Mouse (Mus musculus) neural tube, embryonic 12.5 days (tissue): ENCODE measurements around the gene Esyt1. TPM values are rescaled to one million over a fixed set of nuclear protein-coding genes. Genes with fewer than 3 reads are reported as not detected.
A peak's percentile ranks its signal among the peaks of the same experiment; 100 is the strongest.
"Not testable (repeated sequence)": the region's sequence is repeated elsewhere in the genome, so short reads cannot be mapped to it uniquely, and the experiment has no call there.

Experiments
- ATAC-seq: fragments of 200-750 bp; cut with Nextera tagmentation; 2 replicates; pipeline ENCODE4 v1.8.0; 2017; ENCODE audit warnings: low read depth, mild to moderate bottlenecking, moderate TSS enrichment, moderate library complexity; ENCODE audit not compliant: low FRiP score
- H3K27ac ChIP-seq: fragments of 300-500 bp; sonication (generic); 2 replicates; pipeline ENCODE4 v1.5.1; 2016
- H3K27me3 ChIP-seq: fragments of 300-500 bp; sonication (generic); replicated peaks from 2 replicates; pipeline ENCODE4 v1.6.1; 2016; ENCODE audit warnings: mild to moderate bottlenecking
- H3K36me3 ChIP-seq: fragments of 300-500 bp; sonication (generic); 2 replicates; pipeline ENCODE4 v1.6.1; 2016; ENCODE audit warnings: mild to moderate bottlenecking
- H3K4me1 ChIP-seq: fragments of 300-500 bp; sonication (generic); 2 replicates; pipeline ENCODE4 v1.6.1; 2016
- H3K4me2 ChIP-seq: fragments of 300-500 bp; sonication (generic); replicated peaks from 2 replicates; pipeline ENCODE4 v1.6.1; 2016; ENCODE audit warnings: mild to moderate bottlenecking
- H3K4me3 ChIP-seq: fragments of 300-500 bp; sonication (generic); 2 replicates; pipeline ENCODE4 v1.5.1; 2016
- H3K9ac ChIP-seq: fragments of 300-500 bp; sonication (generic); 2 replicates; pipeline ENCODE4 v1.6.1; 2016; ENCODE audit warnings: mild to moderate bottlenecking
- H3K9me3 ChIP-seq: fragments of 300-500 bp; sonication (generic); 2 replicates; pipeline ENCODE4 v1.6.1; 2016; ENCODE audit warnings: mild to moderate bottlenecking
- WGBS: fragments of 180-500 bp; shearing (Covaris S2); methylation state at CpG from one replicate; pipeline ENCODE4 v1.1.7; 2016; 5-methylcytosine and 5-hydroxymethylcytosine counted together
- polyA plus RNA-seq: library from polyadenylated mRNA; unstranded; fragments of >200 nt; fragmentation: Nextera tagmentation; extraction: Ambion mirVana; gene quantifications from 2 replicates; pipeline ENCODE4 v1.2.1, GENCODE M21; 2016

The Esyt1 gene
- polyA plus RNA-seq = 38.3 and 45.3 TPM in 2 replicates

DNA sequence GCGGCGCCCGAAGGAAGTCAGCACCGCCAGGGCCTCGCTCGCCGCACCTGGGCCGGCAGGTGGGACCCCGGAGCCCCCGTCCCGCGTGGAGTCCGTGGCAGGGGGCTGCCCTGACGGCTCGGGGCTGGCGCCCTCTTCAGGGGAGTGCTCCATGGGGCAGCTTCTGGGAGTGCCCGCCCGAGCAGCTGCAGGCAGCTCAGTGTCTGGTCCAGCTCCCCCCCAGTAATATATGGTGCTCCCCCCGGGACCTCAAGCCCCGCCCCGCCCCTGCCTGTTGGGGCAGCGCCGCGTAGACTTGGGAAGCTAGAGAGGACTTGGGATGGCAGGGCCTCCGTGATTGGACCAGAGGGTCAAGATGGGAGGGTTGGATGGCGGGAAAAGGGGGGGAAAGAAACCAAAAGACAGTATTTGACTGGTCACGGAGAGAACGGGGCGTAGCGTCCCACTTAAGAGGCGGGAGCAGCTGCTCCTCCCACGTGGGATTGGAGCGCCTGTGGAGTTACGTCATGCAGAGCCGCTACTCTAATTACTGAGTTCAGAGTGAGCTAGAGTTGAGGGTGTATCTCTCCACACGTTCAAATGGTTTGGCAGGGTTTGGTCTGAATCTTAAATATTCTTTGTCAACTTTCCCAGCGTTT, at the start of gene Esyt1:
TSS of gene Esyt1 (minus strand) at position 201 of the 638 bp plus-strand sequence.
- ATAC-seq = peak; percentile 97
- H3K4me2 ChIP-seq = peak within 1 kb of the TSS; percentile 99
- H3K9me3 ChIP-seq = no peaks in the 10 kb centered on the region
- peak within 1 kb of the TSS; percentile 75 for H3K9ac ChIP-seq
- H3K27me3 ChIP-seq = peaks cover 7% of the 10 kb centered on the region
- H3K27ac ChIP-seq = peak within 1 kb of the TSS; percentile 50
- WGBS = under 1% methylated on average over 37 of the region's 37 CpGs
- H3K36me3 ChIP-seq = peaks cover 6% of the 10 kb centered on the region
- peak within 1 kb of the TSS; percentile 78 for H3K4me3 ChIP-seq
- peaks cover 17% of the 10 kb centered on the region for H3K4me1 ChIP-seq

DNA sequence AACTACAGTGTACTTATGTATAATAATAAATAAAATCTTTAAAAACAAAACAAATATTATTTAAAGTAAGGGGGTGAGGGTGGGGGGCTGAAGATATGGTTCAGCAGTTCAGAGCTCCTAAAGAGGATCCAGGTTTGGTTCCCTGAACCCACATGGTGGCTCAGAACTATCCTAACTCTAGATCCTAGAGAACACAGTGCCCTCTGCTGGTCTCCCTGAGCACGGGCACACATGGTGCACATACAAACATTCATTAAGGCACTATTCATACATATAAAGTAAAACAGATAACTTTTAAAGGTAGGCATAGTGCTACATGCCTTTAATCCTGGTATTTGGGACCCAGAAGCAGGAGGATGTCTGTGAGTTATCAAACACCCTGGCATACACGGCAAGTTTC, 49.4 kb upstream of the Esyt1 start:
- Histone ChIP-seq H3K36me3 (no peaks in the 10 kb centered on the region), H3K27ac (no peak overlapping the region), H3K9ac (no peak overlapping the region), H3K4me2 (no peak overlapping the region), H3K27me3 (no peaks in the 10 kb centered on the region), H3K4me3 (no peak overlapping the region), H3K4me1 (no peaks in the 10 kb centered on the region), H3K9me3 (no peaks in the 10 kb centered on the region)
- ATAC-seq = no peak
- 89% methylated on average over 2 of the region's 2 CpGs for WGBS

DNA sequence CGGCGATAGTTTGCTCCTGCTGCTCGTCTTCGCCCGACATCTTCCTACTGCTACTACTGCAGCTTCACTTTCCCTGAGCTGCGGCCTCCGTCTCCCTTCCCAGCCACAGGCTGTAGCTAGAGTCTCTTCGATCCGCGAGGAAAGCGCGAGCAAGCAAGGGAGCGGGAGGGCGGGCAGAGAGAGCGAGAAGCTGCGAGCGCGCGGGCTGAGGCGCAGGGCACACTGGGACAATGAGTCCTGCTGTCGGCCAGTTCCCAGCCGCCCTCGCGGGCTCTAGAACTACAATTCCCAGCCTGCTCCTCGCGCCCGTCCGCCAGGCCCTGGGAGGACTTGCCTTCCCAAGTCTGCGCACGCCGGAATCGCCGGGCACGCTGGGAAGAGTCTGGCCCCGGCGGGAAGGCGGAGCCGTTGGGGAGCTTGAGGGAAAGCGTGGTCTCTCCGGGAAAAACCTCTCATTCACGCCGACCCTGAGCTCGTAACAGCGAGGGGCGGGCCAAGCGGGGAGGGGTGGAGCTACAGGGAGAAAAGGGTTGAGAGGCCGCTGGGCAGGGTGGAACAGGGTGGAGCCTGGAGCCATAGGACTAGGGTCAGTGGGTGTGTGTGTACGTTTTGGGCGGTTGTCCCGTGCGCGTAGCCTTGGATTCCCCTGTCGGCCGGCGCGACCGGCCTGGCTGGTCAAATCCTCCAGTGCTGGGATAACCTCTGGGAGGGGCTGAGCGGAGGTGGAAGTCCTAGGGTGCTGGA, 40.3 kb upstream of the Esyt1 start, which contains the start of gene Pa2g4:
TSS of gene Pa2g4 (minus strand) at position 200 of the 744 bp plus-strand sequence.
- WGBS = under 1% methylated on average over 58 of the region's 58 CpGs
- peak within 1 kb of the TSS; percentile 83 for H3K9ac ChIP-seq
- peaks cover 19% of the 10 kb centered on the region for H3K4me1 ChIP-seq
- H3K36me3 ChIP-seq = peaks cover 26% of the 10 kb centered on the region
- H3K4me3 ChIP-seq = peak within 1 kb of the TSS; percentile 87
- no peaks in the 10 kb centered on the region for H3K27me3 ChIP-seq
- H3K4me2 ChIP-seq = peak within 1 kb of the TSS; percentile 85
- peak; percentile 99 for ATAC-seq
- H3K27ac ChIP-seq = peak within 1 kb of the TSS; percentile 68
- H3K9me3 ChIP-seq = no peaks in the 10 kb centered on the region

DNA sequence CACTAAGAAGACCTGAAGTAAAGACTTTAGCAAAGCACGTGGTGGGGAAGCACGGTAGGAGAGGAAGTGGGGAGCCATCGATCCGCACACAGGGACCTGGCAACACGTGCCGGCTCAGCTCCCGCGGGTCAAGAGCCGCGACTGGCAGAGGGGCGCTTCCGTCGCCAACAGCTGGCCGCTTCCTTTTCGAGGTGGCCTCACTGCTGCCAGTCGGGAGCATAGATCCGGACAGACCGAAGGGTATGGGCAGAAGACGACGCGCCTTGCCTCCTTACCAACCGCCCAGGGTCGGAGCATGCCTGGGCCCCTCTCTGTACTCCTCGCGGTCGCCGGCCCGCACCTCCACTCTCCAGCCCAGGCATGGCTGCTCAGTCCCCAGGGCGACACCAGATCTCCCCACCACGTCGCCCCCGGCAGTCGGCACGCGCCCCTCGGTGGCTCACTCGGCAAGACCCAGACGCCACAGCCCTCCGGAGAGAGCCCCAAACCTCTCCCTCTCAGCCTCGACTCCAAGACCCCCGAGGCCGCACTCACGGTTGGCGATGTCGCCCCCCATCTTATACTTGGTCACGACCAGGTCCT, 39.6 kb upstream of the Esyt1 start:
- H3K4me1 ChIP-seq = peaks cover 19% of the 10 kb centered on the region
- H3K36me3 ChIP-seq = peaks cover 33% of the 10 kb centered on the region
- peak; percentile 60 for ATAC-seq
- H3K4me2 ChIP-seq = peak overlapping the region; percentile 85
- WGBS = under 1% methylated on average over 46 of the region's 46 CpGs
- H3K9ac ChIP-seq = peak overlapping the region; percentile 83
- H3K27me3 ChIP-seq = no peaks in the 10 kb centered on the region
- H3K4me3 ChIP-seq = peak overlapping the region; percentile 87
- H3K27ac ChIP-seq = peak overlapping the region; percentile 68
- H3K9me3 ChIP-seq = no peaks in the 10 kb centered on the region

DNA sequence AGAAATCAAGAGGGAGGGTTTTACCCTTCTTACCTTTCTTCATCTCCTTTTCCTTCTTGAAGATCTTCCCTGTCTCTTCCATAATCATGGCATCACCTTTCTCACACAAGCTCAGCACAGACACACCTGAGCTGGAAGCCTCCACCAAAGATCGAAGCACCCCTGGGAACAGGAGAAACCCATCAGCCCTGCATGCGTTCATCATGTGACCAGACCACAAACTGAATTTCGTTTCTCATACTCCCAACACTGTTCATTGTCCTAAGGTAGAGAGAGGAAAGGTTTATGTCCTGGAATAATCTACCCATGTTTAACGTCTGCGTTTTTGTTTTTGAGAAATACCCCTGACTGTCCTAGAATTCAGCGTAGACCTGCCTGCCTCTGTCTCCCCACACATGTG, 37.9 kb upstream of the Esyt1 start:
- peak overlapping the region; percentile 85; the same call in 1 of the 2 replicates for H3K4me2 ChIP-seq
- no peak overlapping the region for H3K9ac ChIP-seq
- H3K4me1 ChIP-seq = peaks cover 19% of the 10 kb centered on the region
- ATAC-seq = no peak
- no peak overlapping the region for H3K4me3 ChIP-seq
- H3K27ac ChIP-seq = no peak overlapping the region
- H3K9me3 ChIP-seq = no peaks in the 10 kb centered on the region
- peaks cover 50% of the 10 kb centered on the region for H3K36me3 ChIP-seq
- 94% methylated on average over 6 of the region's 6 CpGs for WGBS
- H3K27me3 ChIP-seq = no peaks in the 10 kb centered on the region

DNA sequence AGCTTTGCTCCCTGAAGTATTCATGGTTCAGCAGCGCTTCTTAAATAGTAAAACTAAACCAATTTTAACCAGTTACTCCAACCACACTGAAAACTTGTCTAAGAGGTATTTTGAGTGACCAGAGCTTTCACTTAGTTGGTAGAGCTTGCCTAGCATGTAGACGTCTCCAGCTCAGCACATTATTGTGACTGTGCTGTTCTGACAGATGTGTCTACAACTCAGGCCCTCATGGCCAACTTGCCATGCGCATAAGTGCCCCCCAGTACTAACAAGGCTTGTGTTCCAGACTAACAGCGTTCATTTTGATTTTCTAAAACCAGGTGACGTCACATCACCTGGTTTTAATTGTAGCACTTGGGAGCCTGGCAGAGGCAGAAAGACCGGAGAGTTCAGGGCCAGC, 31.3 kb upstream of the Esyt1 start:
- no peak for ATAC-seq
- no peaks in the 10 kb centered on the region for H3K9me3 ChIP-seq
- H3K27ac ChIP-seq = no peak overlapping the region
- H3K4me2 ChIP-seq = no peak overlapping the region
- H3K36me3 ChIP-seq = peaks cover 54% of the 10 kb centered on the region
- H3K4me1 ChIP-seq = no peaks in the 10 kb centered on the region
- 90% methylated on average over 6 of the region's 6 CpGs for WGBS
- no peak overlapping the region for H3K4me3 ChIP-seq
- no peak overlapping the region for H3K9ac ChIP-seq
- H3K27me3 ChIP-seq = no peaks in the 10 kb centered on the region

DNA sequence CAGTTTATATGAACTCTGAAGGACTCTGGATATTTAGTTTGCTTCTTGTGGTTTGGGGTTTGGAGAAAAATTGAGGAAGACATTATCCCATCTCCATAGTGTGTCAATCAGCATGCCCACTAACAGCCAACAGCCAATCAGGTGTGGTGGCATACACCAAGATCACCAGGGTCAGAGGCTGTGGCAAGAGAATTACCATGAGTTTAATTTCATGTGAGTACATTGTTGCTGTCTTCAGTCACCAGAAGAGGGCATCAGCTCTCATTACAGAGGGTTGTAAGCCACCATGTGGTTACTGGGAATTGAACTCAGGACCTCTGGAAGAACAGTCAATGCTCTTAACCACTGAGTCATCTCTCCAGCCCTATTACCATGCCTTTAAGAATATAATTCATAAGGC, 30.6 kb upstream of the Esyt1 start:
- H3K36me3 ChIP-seq = peaks cover 47% of the 10 kb centered on the region
- H3K9me3 ChIP-seq = no peaks in the 10 kb centered on the region
- no peak overlapping the region for H3K4me2 ChIP-seq
- no peaks in the 10 kb centered on the region for H3K27me3 ChIP-seq
- no peaks in the 10 kb centered on the region for H3K4me1 ChIP-seq
- no peak overlapping the region for H3K9ac ChIP-seq
- H3K27ac ChIP-seq = no peak overlapping the region
- no peak for ATAC-seq
- no peak overlapping the region for H3K4me3 ChIP-seq

DNA sequence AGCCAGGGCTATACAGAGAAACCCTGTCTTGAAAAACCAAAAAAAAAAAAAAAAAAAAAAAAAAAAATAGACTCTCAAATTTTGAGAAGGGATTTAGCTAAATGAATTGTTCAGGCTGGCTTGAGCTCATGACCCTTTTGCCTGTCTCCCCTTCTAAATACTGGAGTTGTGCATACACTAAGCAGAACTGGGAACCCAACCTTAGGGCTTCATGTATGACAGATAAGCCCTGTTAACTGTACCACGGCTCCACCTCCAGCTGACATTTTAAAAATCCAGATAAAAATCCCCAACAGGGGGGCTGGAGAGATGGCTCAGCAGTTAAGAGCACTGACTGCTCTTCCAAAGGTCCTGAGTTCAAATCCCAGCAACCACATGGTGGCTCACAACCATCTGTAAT, 29.9 kb upstream of the Esyt1 start:
- H3K27ac ChIP-seq, H3K9me3 ChIP-seq, H3K4me2 ChIP-seq, ATAC-seq, H3K9ac ChIP-seq, H3K4me3 ChIP-seq, H3K4me1 ChIP-seq, H3K27me3 ChIP-seq: not testable (repeated sequence)
- peaks cover 40% of the 10 kb centered on the region for H3K36me3 ChIP-seq
- WGBS = 97% methylated on average over 1 of the region's 1 CpGs

DNA sequence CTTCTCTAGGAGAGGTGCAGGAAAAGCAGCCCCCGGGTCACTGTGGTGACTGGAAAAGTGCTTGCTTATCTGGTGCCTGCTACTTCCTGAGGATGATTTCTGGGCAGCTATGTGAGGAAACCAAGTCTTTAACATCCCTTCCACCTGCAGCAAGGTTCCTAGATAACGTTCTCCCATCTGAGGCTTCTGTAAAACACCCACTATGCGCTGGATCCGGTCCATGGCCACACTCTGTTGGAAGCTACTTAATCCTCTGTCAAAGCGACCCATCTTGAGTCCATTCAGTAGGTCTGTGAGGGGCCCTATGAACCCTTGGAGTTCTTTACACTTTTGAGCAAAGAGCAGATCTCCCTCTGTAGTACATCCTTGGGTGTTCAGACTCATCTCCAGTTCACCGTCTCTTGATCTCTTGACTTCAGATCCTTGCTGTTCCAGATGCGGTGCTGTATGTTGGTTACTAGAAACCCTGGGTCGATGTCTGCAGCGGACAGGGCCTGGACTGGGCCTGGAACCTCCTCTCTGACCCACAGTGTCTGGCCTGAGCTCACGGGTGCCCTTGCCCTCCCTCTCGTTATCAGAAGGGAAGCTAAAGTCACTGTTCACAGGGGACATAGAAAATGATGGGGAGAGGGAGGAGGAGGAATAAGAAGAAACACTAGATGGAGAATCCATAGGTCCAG, 24.6 kb upstream of the Esyt1 start:
- not testable (repeated sequence) for H3K36me3 ChIP-seq, ATAC-seq, H3K9ac ChIP-seq, H3K9me3 ChIP-seq, H3K27ac ChIP-seq, H3K27me3 ChIP-seq, H3K4me3 ChIP-seq, H3K4me2 ChIP-seq, H3K4me1 ChIP-seq
- WGBS = 91% methylated on average over 11 of the region's 11 CpGs

DNA sequence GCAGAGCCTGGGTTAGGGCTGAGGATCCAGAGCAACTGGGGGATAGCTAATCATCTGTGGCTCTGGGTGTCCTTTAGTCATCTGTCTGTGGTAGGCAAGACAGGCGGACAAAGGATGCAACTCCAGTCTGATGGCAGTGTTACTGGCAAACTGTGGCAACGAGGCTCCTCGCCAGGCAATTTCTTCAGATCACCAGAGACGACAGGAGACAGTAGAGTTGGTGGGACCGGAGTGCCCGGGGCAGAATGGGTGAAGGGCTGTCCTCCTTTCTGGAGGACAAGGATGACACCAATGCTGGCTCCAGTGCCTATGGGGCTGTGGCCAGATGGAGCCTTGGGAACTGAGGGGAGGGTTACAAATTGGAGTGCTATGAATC, 24.0 kb upstream of the Esyt1 start:
- H3K36me3 ChIP-seq, H3K27ac ChIP-seq, H3K9me3 ChIP-seq, H3K27me3 ChIP-seq, ATAC-seq, H3K4me1 ChIP-seq, H3K4me3 ChIP-seq, H3K9ac ChIP-seq: not testable (repeated sequence)
- H3K4me2 ChIP-seq = peak overlapping the region; percentile 71; the same call in 1 of the 2 replicates
- WGBS = 71% methylated on average over 6 of the region's 6 CpGs

DNA sequence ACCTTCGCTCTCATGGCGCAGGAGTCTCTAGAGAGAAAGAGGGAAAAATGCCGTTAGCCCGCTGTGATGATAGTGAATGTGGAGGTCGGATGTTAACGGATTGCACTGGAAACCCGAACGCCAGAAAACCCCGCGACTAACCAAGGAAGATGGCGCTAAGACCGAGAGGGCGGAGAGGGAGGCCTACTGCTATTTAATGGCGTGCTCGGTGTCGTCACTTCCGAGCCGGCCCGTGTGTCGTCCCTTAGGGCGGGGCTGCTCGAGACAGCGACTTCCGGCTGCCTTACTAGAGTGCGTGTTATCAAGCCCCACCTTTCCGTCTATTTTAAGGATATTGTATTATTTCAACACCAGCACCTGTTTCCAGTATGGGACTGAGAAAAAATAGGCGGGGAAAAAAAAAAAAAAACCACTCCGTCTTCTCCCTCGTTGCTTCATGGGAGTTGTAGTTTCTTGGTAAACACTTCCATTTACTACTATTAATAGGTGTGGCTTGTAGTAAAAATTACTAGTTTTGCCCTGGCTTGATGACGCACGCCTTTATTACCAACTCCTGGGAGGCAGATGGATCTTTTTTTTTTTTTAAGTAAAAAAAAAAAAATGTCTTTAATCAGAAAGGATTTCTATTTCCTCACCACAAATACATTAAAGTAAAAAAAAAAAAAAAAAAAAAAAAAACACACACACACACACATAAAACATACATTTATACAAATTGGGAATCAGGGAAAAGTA, 23.4 kb upstream of the Esyt1 start, which contains the start of gene Rpl41:
TSS of gene Rpl41 (minus strand) at position 359 of the 735 bp plus-strand sequence.
- Histone ChIP-seq H3K4me3 (peak within 1 kb of the TSS; percentile 55), H3K27me3 (no peaks in the 10 kb centered on the region), H3K9ac (peak within 1 kb of the TSS; percentile 76), H3K36me3 (peaks cover 15% of the 10 kb centered on the region), H3K9me3 (no peaks in the 10 kb centered on the region), H3K4me2 (peak within 1 kb of the TSS; percentile 71), H3K4me1 (peaks cover 10% of the 10 kb centered on the region; the same call in 1 of the 2 replicates), H3K27ac (peak within 1 kb of the TSS; percentile 85)
- under 1% methylated on average over 31 of the region's 31 CpGs for WGBS
- ATAC-seq = peak; percentile 86
